Mouse (Mus musculus) mature B cell (primary cell): ENCODE results near the gene Phrf1.

Experiments used
- in situ Hi-C: fragments of 300-500 bp; cut with MboI; formaldehyde crosslinking; loops from 2 replicates; pipeline ENCODE4 v1.14.3; 2019

The Phrf1 gene

GRCm38 (mm10) chr7:141228279-141229067 is at the start of gene Phrf1:
Gene Phrf1 (plus strand): TSS chr7:141228784.
- in situ Hi-C loops, result no loop called here

- in situ Hi-C loops, result no loop called here
Observed at GRCm38 (mm10) chr7:141188194-141188593, 40.4 kb upstream of the Phrf1 start.

- in situ Hi-C loops, result no loop called here
Observed at GRCm38 (mm10) chr7:141188733-141189132, 39.9 kb upstream of the Phrf1 start.

DNA sequence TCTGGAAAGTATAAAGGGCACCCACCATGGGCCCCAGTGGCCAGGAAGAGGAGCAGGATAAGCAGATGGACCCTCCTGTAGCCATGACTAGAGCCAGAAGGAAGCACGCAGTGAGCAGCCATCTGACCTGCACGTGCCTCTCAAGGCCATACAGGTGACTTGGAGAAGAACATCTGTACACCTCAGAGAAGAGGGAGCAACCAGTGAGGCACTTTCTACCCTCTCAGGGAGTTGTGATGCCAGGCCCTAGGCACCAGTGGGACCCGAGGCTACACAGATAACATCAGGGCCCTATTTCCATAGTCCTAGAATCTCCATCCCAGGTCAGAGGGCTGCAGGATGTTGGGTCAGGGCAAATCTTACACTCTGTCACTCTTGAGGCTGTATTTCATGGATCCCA is 38.4 kb upstream of the Phrf1 start:
- in situ Hi-C loops, result no loop called here

GRCm38 (mm10) chr7:141191036-141191435 is 37.5 kb upstream of the Phrf1 start:
- in situ Hi-C loops, result no loop called here

GRCm38 (mm10) chr7:141191796-141192685 is 36.5 kb upstream of the Phrf1 start:
- in situ Hi-C loops, result no loop called here

GRCm38 (mm10) chr7:141192776-141193347 is 35.7 kb upstream of the Phrf1 start:
- in situ Hi-C loops, result no loop called here

DNA sequence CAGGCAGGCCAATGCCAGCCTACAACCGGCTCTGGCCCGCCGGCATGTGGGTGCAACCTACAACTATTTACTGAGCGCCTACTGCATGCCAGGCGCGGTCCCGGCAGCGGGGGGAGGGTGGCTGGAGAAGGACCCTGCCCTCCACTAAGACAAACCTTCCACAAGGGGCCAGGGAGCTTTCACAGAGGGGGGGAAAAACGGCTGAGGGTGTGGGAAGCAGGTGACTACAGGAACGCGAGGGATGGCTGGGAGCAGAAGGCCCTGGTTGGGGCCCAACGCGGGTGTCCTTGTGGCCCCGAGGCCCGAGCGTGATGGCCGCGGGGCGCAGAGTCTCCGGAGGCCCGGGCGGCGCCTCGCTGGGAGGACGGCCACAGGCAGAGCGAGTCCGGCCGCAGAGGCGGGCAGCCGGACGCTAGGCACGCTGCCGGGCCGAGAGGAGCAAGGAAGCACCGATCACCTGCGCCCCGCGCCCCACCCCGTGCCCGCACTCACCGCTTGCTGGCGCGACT is 35.2 kb upstream of the Phrf1 start:
- in situ Hi-C loops, result no loop called here

DNA sequence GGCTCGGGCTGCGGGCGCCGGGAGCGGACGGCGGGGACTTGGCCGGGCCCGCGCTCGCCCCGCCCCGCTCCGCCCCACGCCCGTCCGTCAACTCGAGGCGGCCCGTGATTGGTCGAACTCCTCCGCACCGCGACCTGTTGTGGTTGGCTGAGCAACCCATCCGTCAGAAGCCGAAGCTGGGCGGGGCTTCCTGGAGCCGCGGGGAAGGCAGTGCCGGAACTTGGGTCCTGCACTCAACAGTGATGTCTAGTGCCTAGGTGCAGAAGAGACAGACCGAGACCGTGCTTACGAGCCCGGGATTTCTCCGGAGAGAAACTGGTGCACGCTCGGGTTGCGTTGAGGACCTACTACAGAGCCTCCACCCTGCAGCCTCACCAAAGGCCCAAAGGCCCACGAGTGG is 34.6 kb upstream of the Phrf1 start, which contains the start of the genes Hras and Lrrc56:
Hras (minus strand) TSS at position 58 of the 400 bp plus-strand sequence.
Lrrc56 (plus strand) TSS at position 210 of the 400 bp plus-strand sequence.
- in situ Hi-C loops, result no loop called here

DNA sequence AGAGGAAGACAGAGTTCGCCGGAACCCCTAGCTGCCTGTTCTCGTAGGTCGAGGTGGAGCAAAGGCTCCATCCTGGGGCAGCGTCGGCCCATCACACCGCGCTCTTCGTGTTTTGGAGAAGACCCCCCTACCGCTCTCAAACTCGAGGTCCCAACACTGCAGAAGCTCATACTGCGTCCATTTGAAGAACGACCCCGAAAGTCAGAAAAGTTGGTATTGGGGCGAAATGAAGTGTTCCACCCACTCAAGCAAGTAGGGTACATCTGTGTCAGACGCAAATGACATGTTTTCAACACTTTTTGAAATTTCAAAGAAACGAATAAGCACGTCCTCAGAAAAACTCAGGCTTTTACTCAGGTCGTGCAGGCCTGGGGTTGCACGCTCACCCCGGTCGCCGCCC is 34.2 kb upstream of the Phrf1 start:
- in situ Hi-C loops, result no loop called here

GRCm38 (mm10) chr7:141194830-141195229 is 33.8 kb upstream of the Phrf1 start:
- in situ Hi-C loops, result no loop called here

GRCm38 (mm10) chr7:141195754-141196153 is 32.8 kb upstream of the Phrf1 start:
- in situ Hi-C loops, result no loop called here

DNA sequence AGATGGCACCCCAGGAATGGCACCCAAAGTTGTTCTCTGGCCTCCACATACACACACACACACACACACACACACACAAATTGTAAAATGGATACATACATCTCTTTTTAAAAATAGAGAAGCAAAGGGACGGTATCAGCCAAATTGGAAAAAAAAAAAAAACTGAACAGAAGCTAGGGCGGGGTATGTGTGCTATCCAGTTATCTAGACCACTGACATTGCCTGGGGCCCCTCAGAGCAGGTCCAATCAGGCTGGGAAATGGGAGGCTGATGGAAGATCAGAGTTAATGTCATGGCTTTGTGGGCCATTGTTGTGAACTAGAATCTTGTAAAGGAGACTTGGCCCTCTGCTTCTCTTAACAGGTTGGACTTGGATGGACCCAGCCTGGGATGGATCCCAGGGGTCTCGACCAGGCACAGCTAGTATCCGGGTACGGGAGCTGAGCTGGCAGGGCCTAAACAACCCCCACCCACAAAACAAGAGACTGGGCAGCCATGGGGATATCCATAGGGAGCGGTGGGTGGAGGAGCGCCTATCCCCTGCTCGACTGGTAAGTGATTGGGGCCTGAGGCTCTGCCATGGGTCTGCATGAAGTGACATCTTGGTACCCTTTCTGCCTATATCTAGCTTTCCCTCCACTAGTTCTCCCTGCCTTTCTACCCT is 31.8 kb upstream of the Phrf1 start:
- in situ Hi-C loops, result no loop called here

DNA sequence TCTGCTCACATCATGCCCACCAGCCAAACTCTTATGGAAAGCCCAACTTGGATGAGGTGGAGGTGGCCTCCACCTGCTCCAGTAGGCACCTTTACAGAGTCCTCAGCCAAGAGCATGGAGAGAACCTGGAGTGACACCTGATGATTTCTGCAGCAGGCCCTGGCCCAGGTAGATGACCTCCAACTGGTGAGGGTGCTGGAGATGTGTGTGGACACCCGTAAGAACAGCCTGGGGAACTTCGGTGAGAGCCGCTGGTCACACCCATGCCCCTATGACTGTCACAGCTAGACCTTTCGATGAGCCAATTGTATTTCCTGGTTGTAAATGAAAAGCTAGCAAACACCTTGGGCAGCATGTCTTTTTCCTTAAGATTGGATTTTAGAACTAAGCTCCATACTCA is 30.5 kb upstream of the Phrf1 start:
- in situ Hi-C loops, result no loop called here

- in situ Hi-C loops, result no loop called here
Observed at GRCm38 (mm10) chr7:141204546-141204945, 24.0 kb upstream of the Phrf1 start.

GRCm38 (mm10) chr7:141205504-141205903 is 23.1 kb upstream of the Phrf1 start:
- in situ Hi-C loops, result no loop called here

DNA sequence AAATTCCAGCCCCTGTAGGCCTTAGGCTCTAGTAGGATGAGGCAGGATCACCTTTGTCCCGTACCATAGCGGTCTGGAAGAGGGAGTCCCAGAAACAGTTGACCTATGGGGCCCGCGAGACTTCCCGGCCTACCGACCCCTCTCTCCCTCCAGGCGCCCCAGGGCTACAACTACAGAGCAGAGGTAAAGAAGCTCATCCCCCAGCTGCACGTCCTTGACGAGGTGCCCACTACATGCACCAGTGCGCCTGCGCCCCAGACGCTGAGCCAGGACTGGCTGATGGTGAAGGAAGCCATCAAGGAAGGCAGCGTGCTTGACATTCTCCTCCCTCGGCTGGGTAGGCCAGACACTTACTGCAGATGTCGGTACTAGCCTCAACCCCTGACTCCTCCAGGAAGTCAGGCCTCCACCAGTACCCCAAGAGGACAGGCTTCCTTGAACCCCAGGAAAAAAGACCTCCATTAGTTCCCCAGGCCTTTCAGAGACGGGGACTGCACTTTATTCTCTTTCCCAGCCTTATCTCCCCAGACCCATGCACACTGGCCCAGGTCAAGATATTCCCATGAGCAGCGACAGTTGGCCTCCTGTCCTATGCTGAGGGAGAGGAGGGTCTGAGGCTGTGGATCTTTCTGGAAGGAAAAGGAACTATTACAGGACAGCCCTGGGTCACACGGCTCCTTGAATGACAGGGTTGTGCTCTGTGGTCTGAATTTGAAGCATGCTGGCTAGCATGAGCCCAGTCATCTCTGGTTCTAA is 22.2 kb upstream of the Phrf1 start:
- in situ Hi-C loops, result no loop called here

DNA sequence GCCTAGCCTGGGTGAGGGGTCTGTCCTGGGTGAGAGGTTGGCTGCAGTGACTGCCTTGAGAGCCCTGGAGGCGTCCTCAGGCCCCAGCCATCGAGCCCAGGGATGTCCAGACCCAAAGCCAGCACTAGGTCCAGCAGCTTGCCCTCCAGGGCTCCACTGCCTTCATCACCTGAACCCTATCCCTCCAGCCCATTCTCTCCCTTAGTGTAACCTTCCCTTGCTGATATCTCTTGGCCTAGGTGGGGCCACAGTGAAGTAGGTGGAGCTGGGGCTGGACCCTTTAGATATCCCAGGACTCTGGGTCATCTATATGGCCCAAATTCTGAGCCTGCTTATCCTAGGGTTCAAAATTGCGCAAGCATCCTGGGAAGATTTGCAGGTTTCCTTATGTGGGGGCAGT is 19.1 kb upstream of the Phrf1 start:
- in situ Hi-C loops, result no loop called here

DNA sequence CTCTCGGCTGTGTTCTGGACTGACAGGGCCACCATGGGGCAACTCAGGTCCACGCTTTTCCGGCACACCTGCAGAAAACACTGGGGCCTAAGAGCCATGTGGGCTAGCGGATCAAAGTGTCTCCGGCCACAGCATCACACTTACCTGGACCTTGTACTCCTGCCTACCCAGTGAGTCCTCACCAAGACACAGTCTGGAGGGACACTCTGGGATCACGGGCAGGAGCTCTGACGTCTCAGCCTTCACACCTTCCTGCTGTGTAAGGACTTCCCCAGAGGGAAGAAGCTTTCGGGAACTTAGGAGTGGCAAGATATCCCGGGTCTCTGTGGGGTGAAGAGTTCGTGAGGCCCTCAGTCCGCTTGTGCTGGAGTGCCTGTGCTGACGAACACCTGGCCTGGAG is 18.4 kb upstream of the Phrf1 start:
- in situ Hi-C loops, result no loop called here

- in situ Hi-C loops, result no loop called here
Observed at GRCm38 (mm10) chr7:141210606-141211131, 17.9 kb upstream of the Phrf1 start.

DNA sequence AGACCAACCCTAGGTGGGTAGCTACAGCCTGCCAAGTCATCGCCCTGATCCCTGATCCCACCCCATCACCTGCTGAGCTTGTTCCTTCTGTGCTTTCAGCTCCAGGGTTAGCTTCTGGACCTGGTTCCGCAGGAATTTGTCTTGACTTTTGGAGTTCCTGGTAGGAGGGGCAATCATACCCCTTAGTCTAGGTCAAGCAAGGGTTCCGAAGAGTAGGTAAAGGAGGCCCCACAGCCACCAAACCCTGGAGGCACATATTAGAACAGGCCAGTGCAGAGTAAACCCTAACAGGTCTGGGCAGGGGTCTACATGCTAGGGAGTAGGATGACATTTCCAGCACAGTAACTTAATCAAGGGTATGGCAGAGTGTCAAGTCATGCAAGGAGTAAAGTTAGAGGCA is 15.5 kb upstream of the Phrf1 start:
- in situ Hi-C loops, result no loop called here
